Mouse (Mus musculus): ENCODE measurements at regions not wholly inside any gene's neighbourhood (a gene's known extent, or its start where the extent isn't known, plus 50 kb on each side); places are given as distances from the start of the nearest gene placed in this dataset.

GRCm38 (mm10) chr17:67569865-67570264, 62.7 kb downstream of the Lrrc30 start:
- Histone ChIP-seq H3K9ac (no peak overlapping the region), H3K27ac (no peak overlapping the region), H3K4me3 (no peak overlapping the region), H3K4me2 (no peak overlapping the region), H3K9me3 (replicated peaks) (no peaks in the 10 kb centered on the region), H3K27me3 (replicated peaks) (no peaks in the 10 kb centered on the region), H3K36me3 (no peaks in the 10 kb centered on the region), H3K4me1 (no peaks in the 10 kb centered on the region)
- 69% methylated on average over 6 of the region's 6 CpGs for WGBS (ENCODE audit: insufficient replicate concordance)
- no peak for ATAC-seq

- 76% methylated on average over 11 of the region's 11 CpGs for WGBS (ENCODE audit: insufficient replicate concordance)
- H3K36me3 ChIP-seq: no peaks in the 10 kb centered on the region
These were observed 66.3 kb downstream of the Lrrc30 start for GRCm38 (mm10) chr17:67566216-67566615.

GRCm38 (mm10) chr17:67565746-67566145, 66.8 kb downstream of the Lrrc30 start:
- H3K36me3 ChIP-seq: no peaks in the 10 kb centered on the region
- H3K9me3 ChIP-seq (replicated peaks): no peaks in the 10 kb centered on the region
- H3K4me2 ChIP-seq: no peak overlapping the region
- 57% methylated on average over 3 of the region's 3 CpGs for WGBS (ENCODE audit: insufficient replicate concordance)
- ATAC-seq: no peak
- no peaks in the 10 kb centered on the region for H3K27me3 ChIP-seq (replicated peaks)
- H3K4me1 ChIP-seq: no peaks in the 10 kb centered on the region
- H3K4me3 ChIP-seq: no peak overlapping the region
- H3K27ac ChIP-seq: no peak overlapping the region
- no peak overlapping the region for H3K9ac ChIP-seq

More at GRCm38 (mm10) chr17:67566216-67566615, 66.3 kb downstream of the Lrrc30 start:
- H3K9ac ChIP-seq: no peak overlapping the region
- ATAC-seq: no peak
- H3K4me3 ChIP-seq: no peak overlapping the region
- H3K27ac ChIP-seq: no peak overlapping the region
- H3K4me2 ChIP-seq: no peak overlapping the region
- no peaks in the 10 kb centered on the region for H3K9me3 ChIP-seq (replicated peaks)
- H3K4me1 ChIP-seq: no peaks in the 10 kb centered on the region
- H3K27me3 ChIP-seq (replicated peaks): no peaks in the 10 kb centered on the region

- Histone ChIP-seq H3K4me2 (no peak overlapping the region), H3K27ac (no peak overlapping the region), H3K36me3 (no peaks in the 10 kb centered on the region), H3K27me3 (replicated peaks) (no peaks in the 10 kb centered on the region), H3K9me3 (replicated peaks) (no peaks in the 10 kb centered on the region), H3K9ac (no peak overlapping the region), H3K4me3 (no peak overlapping the region), H3K4me1 (no peaks in the 10 kb centered on the region)
- ATAC-seq: no peak
- 32% methylated on average over 3 of the region's 3 CpGs for WGBS (ENCODE audit: insufficient replicate concordance)
These were observed 67.7 kb downstream of the Lrrc30 start for GRCm38 (mm10) chr17:67564845-67565244.

GRCm38 (mm10) chr17:67563036-67563435, 69.5 kb downstream of the Lrrc30 start:
- H3K4me3 ChIP-seq: no peak overlapping the region
- H3K27me3 ChIP-seq (replicated peaks): no peaks in the 10 kb centered on the region
- no peak for ATAC-seq
- H3K9ac ChIP-seq: no peak overlapping the region
- H3K27ac ChIP-seq: no peak overlapping the region
- H3K4me2 ChIP-seq: no peak overlapping the region
- H3K36me3 ChIP-seq: no peaks in the 10 kb centered on the region
- H3K9me3 ChIP-seq (replicated peaks): no peaks in the 10 kb centered on the region
- H3K4me1 ChIP-seq: no peaks in the 10 kb centered on the region
- WGBS (ENCODE audit: insufficient replicate concordance): 71% methylated on average over 7 of the region's 7 CpGs

- Histone ChIP-seq H3K9me3 (replicated peaks) (no peaks in the 10 kb centered on the region), H3K36me3 (no peaks in the 10 kb centered on the region), H3K27me3 (replicated peaks) (no peaks in the 10 kb centered on the region), H3K27ac (no peak overlapping the region), H3K4me1 (no peaks in the 10 kb centered on the region), H3K9ac (no peak overlapping the region), H3K4me2 (no peak overlapping the region), H3K4me3 (no peak overlapping the region)
- 9% methylated on average over 4 of the region's 4 CpGs for WGBS (ENCODE audit: insufficient replicate concordance)
- ATAC-seq: no peak
These were observed 70.7 kb downstream of the Lrrc30 start for GRCm38 (mm10) chr17:67561802-67562201.

GRCm38 (mm10) chr17:67557351-67557870, 75.1 kb downstream of the Lrrc30 start:
- H3K9me3 ChIP-seq (replicated peaks): no peaks in the 10 kb centered on the region
- H3K4me2 ChIP-seq: no peak overlapping the region
- no peak overlapping the region for H3K27ac ChIP-seq
- 38% methylated on average over 7 of the region's 7 CpGs for whole genome bisulfite sequencing (ENCODE audit: insufficient replicate concordance)
- no peak for ATAC-seq
- no peaks in the 10 kb centered on the region for H3K36me3 ChIP-seq
- no peak overlapping the region for H3K4me3 ChIP-seq
- H3K4me1 ChIP-seq: no peaks in the 10 kb centered on the region
- no peaks in the 10 kb centered on the region for H3K27me3 ChIP-seq (replicated peaks)
- H3K9ac ChIP-seq: no peak overlapping the region

GRCm38 (mm10) chr17:67552581-67553139, 79.9 kb downstream of the Lrrc30 start:
- Histone ChIP-seq H3K4me1 (no peaks in the 10 kb centered on the region), H3K27ac (no peak overlapping the region), H3K4me2 (no peak overlapping the region), H3K36me3 (no peaks in the 10 kb centered on the region), H3K4me3 (no peak overlapping the region), H3K9me3 (replicated peaks) (0 out of 2 replicates have a peak, but pooled peaks cover 7% of the 10 kb centered on the region), H3K27me3 (replicated peaks) (no peaks in the 10 kb centered on the region), H3K9ac (no peak overlapping the region)
- no peak for ATAC-seq
- WGBS (ENCODE audit: insufficient replicate concordance): 86% methylated on average over 21 of the region's 21 CpGs

GRCm38 (mm10) chr17:67548966-67549700, 83.4 kb downstream of the Lrrc30 start:
- 58% methylated on average over 11 of the region's 11 CpGs for WGBS (ENCODE audit: insufficient replicate concordance)
- no peaks in the 10 kb centered on the region for H3K4me1 ChIP-seq
- no peak for ATAC-seq
- no peaks in the 10 kb centered on the region for H3K27me3 ChIP-seq (replicated peaks)
- no peak overlapping the region for H3K4me3 ChIP-seq
- H3K27ac ChIP-seq: no peak overlapping the region
- 0 out of 2 replicates have a peak, but pooled peaks cover 19% of the 10 kb centered on the region for H3K9me3 ChIP-seq (replicated peaks)
- no peaks in the 10 kb centered on the region for H3K36me3 ChIP-seq
- H3K4me2 ChIP-seq: no peak overlapping the region
- no peak overlapping the region for H3K9ac ChIP-seq

GRCm38 (mm10) chr17:67544410-67544809, 88.1 kb downstream of the Lrrc30 start:
- Histone ChIP-seq H3K27me3 (replicated peaks) (no peaks in the 10 kb centered on the region), H3K4me3 (no peak overlapping the region), H3K36me3 (no peaks in the 10 kb centered on the region), H3K4me1 (no peaks in the 10 kb centered on the region), H3K9me3 (replicated peaks) (0 out of 2 replicates have a peak, but pooled peaks cover 15% of the 10 kb centered on the region), H3K27ac (no peak overlapping the region), H3K4me2 (no peak overlapping the region), H3K9ac (no peak overlapping the region)
- no peak for ATAC-seq
- WGBS (ENCODE audit: insufficient replicate concordance): 73% methylated on average over 7 of the region's 7 CpGs

GRCm38 (mm10) chr17:67532331-67532730, 100.2 kb downstream of the Lrrc30 start:
- H3K4me1 ChIP-seq: no peaks in the 10 kb centered on the region
- no peaks in the 10 kb centered on the region for H3K36me3 ChIP-seq
- H3K9me3 ChIP-seq (replicated peaks): no peaks in the 10 kb centered on the region
- H3K27ac ChIP-seq: no peak overlapping the region
- no peak overlapping the region for H3K9ac ChIP-seq
- H3K4me2 ChIP-seq: no peak overlapping the region
- no peak for ATAC-seq
- no peaks in the 10 kb centered on the region for H3K27me3 ChIP-seq (replicated peaks)
- no peak overlapping the region for H3K4me3 ChIP-seq

- Histone ChIP-seq H3K27ac (no peak overlapping the region), H3K9ac (no peak overlapping the region), H3K9me3 (replicated peaks) (no peaks in the 10 kb centered on the region), H3K4me2 (no peak overlapping the region), H3K36me3 (no peaks in the 10 kb centered on the region), H3K4me1 (no peaks in the 10 kb centered on the region), H3K27me3 (replicated peaks) (no peaks in the 10 kb centered on the region), H3K4me3 (no peak overlapping the region)
- WGBS (ENCODE audit: insufficient replicate concordance): 26% methylated on average over 8 of the region's 8 CpGs
- ATAC-seq: no peak
These were observed 111.6 kb downstream of the Lrrc30 start for GRCm38 (mm10) chr17:67520848-67521411.
